Mouse (Mus musculus): ENCODE measurements around the gene Sly.
"Not testable (repeated sequence)": the region's sequence is repeated elsewhere in the genome, so short reads cannot be mapped to it uniquely, and the experiment has no call there.

The Sly gene

DNA sequence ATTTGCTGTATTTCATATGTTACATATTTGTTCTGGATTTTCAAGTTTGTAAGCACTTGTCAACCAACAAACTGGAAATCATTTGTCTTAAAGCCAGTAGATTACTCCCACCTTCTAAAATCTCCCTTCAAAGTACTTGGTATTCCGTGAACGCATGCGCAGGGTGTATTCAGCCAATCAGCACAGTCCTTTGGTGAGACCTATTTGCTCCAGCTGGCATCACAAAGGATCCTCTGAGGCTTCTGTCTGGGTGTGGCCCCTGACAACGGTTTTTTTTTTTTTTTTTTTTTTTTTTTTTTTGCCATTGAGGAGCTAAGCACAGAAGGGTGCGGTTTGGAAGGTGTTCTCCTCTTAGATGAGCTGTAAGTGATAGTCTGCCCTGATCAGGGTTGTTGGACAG lies at the start of gene Sly:
Gene Sly, plus strand, starts transcription at position 301 of the 400 bp plus-strand sequence.
- DNase-seq (ENCODE audit: low spot score in 2 of 2), result not testable (repeated sequence)
